Mouse (Mus musculus) neural tube, embryonic 13.5 days (tissue): ENCODE results near the gene Troap. TPM values are rescaled to one million over a fixed set of nuclear protein-coding genes. Genes with fewer than 3 reads are reported as not detected.
A peak's percentile ranks its signal among the peaks of the same experiment; 100 is the strongest.

Experiments
- ATAC-seq: fragments of 200-750 bp; cut with Nextera tagmentation; 2 replicates; pipeline ENCODE4 v1.8.0; 2017; ENCODE audit warnings: low read depth, mild to moderate bottlenecking, moderate TSS enrichment, moderate library complexity
- H3K27ac ChIP-seq: fragments of 300-500 bp; sonication (generic); replicated peaks from 2 replicates; pipeline ENCODE4 v1.5.1; 2015; ENCODE audit warnings: moderate library complexity, mild to moderate bottlenecking, inconsistent platforms
- H3K27me3 ChIP-seq: fragments of 300-500 bp; sonication (generic); 2 replicates; pipeline ENCODE4 v1.6.1; 2015; ENCODE audit warnings: mild to moderate bottlenecking, inconsistent platforms
- H3K36me3 ChIP-seq: fragments of 300-500 bp; sonication (generic); 2 replicates; pipeline ENCODE4 v1.6.1; 2015; ENCODE audit warnings: mild to moderate bottlenecking, inconsistent platforms
- H3K4me1 ChIP-seq: fragments of 300-500 bp; sonication (generic); replicated peaks from 2 replicates; pipeline ENCODE4 v1.6.1; 2015; ENCODE audit warnings: inconsistent platforms
- H3K4me2 ChIP-seq: fragments of 300-500 bp; sonication (generic); 2 replicates; pipeline ENCODE4 v1.6.1; 2015; ENCODE audit warnings: inconsistent platforms, mild to moderate bottlenecking, moderate library complexity
- H3K4me3 ChIP-seq: fragments of 300-500 bp; sonication (generic); 2 replicates; pipeline ENCODE4 v1.5.1; 2015; ENCODE audit warnings: mild to moderate bottlenecking, inconsistent platforms
- H3K9ac ChIP-seq: fragments of 300-500 bp; sonication (generic); 2 replicates; pipeline ENCODE4 v1.6.1; 2015; ENCODE audit warnings: moderate library complexity, mild to moderate bottlenecking, inconsistent platforms
- H3K9me3 ChIP-seq: fragments of 300-500 bp; sonication (generic); 2 replicates; pipeline ENCODE4 v1.6.1; 2016; ENCODE audit warnings: inconsistent platforms
- WGBS: fragments of 180-500 bp; shearing (Covaris S2); methylation state at CpG from one replicate; pipeline ENCODE4 v1.1.7; 2015; 5-methylcytosine and 5-hydroxymethylcytosine counted together
- polyA plus RNA-seq: library from polyadenylated mRNA; unstranded; fragments of >200 nt; fragmentation: Nextera tagmentation; extraction: Ambion mirVana; gene quantifications from 2 replicates; pipeline ENCODE4 v1.2.1, GENCODE M21; 2015

Gene Troap
- polyA plus RNA-seq, 1 experiment from 2014 or later: 6.3 TPM

GRCm38 (mm10) chr15:99079804-99080203 is 5.4 kb downstream of the Troap start:
- Histone ChIP-seq H3K4me2 (no peak overlapping the region), H3K9ac (no peak overlapping the region), H3K27me3 (peaks cover 18% of the 10 kb centered on the region), H3K4me3 (no peak overlapping the region), H3K27ac (no peak overlapping the region), H3K9me3 (no peaks in the 10 kb centered on the region), H3K4me1 (peaks cover 11% of the 10 kb centered on the region), H3K36me3 (no peaks in the 10 kb centered on the region)
- 85% methylated on average over 3 of the region's 3 CpGs for WGBS
- ATAC-seq: no peak

- peaks cover 44% of the 10 kb centered on the region for H3K27me3 ChIP-seq
- no peaks in the 10 kb centered on the region for H3K9me3 ChIP-seq
- WGBS: 93% methylated on average over 12 of the region's 12 CpGs
- H3K4me2 ChIP-seq: no peak overlapping the region
- H3K9ac ChIP-seq: no peak overlapping the region
- ATAC-seq: no peak
- no peak overlapping the region for H3K4me3 ChIP-seq
- no peaks in the 10 kb centered on the region for H3K4me1 ChIP-seq
- no peak overlapping the region for H3K27ac ChIP-seq
- no peaks in the 10 kb centered on the region for H3K36me3 ChIP-seq
These were observed 7.9 kb downstream of the Troap start for GRCm38 (mm10) chr15:99082322-99082721.

- Histone ChIP-seq H3K4me2 (no peak overlapping the region), H3K36me3 (no peaks in the 10 kb centered on the region), H3K4me1 (peaks cover 2% of the 10 kb centered on the region; the same call in 1 of the 2 replicates), H3K27me3 (peaks cover 49% of the 10 kb centered on the region), H3K9ac (no peak overlapping the region), H3K4me3 (no peak overlapping the region), H3K9me3 (no peaks in the 10 kb centered on the region), H3K27ac (no peak overlapping the region)
- 91% methylated on average over 16 of the region's 16 CpGs for WGBS
- ATAC-seq: no peak
These were observed 8.5 kb downstream of the Troap start for GRCm38 (mm10) chr15:99082840-99083239.

DNA sequence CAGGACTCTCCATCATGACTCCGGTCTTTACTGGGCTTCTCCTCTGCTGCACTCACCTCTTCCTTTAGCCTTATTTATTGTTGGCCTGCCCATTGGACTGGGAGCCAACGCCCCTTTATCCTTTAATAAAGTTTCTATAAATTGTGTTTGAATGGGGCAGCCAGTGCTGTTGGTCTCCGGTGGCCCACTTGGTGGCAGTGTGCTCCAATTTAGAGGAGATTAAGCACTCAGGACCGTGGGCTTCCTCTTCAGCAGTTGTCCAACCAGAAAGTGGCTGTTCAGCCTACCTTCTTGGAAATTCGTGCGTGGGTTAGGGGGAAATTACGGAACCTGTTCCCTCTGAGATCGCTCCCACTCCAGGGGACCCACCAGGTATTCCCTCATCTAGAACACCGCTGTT is 8.9 kb downstream of the Troap start:
- Histone ChIP-seq H3K4me1 (peaks cover 6% of the 10 kb centered on the region), H3K9ac (no peak overlapping the region), H3K36me3 (no peaks in the 10 kb centered on the region), H3K9me3 (no peaks in the 10 kb centered on the region), H3K4me2 (no peak overlapping the region), H3K4me3 (no peak overlapping the region), H3K27ac (no peak overlapping the region), H3K27me3 (peaks cover 53% of the 10 kb centered on the region)
- 70% methylated on average over 9 of the region's 9 CpGs for WGBS
- no peak for ATAC-seq

GRCm38 (mm10) chr15:99083867-99084557 is 9.6 kb downstream of the Troap start:
- Histone ChIP-seq H3K4me1 (peaks cover 14% of the 10 kb centered on the region), H3K27me3 (peaks cover 60% of the 10 kb centered on the region), H3K9me3 (no peaks in the 10 kb centered on the region), H3K4me2 (no peak overlapping the region), H3K36me3 (no peaks in the 10 kb centered on the region), H3K4me3 (no peak overlapping the region), H3K27ac (no peak overlapping the region), H3K9ac (no peak overlapping the region)
- WGBS: 10% methylated on average over 11 of the region's 11 CpGs
- no peak for ATAC-seq

GRCm38 (mm10) chr15:99084618-99085017 is 10.2 kb downstream of the Troap start:
- WGBS: 9% methylated on average over 19 of the region's 19 CpGs
- Histone ChIP-seq H3K27me3 (peaks cover 67% of the 10 kb centered on the region), H3K36me3 (no peaks in the 10 kb centered on the region), H3K4me1 (peaks cover 19% of the 10 kb centered on the region), H3K4me2 (no peak overlapping the region), H3K27ac (no peak overlapping the region), H3K4me3 (no peak overlapping the region), H3K9me3 (no peaks in the 10 kb centered on the region), H3K9ac (no peak overlapping the region)
- no peak for ATAC-seq

GRCm38 (mm10) chr15:99085997-99086396 is 11.6 kb downstream of the Troap start:
- Histone ChIP-seq H3K9me3 (no peaks in the 10 kb centered on the region), H3K36me3 (no peaks in the 10 kb centered on the region), H3K4me2 (no peak overlapping the region), H3K27ac (no peak overlapping the region), H3K27me3 (peaks cover 80% of the 10 kb centered on the region), H3K4me3 (no peak overlapping the region), H3K4me1 (peaks cover 26% of the 10 kb centered on the region), H3K9ac (no peak overlapping the region)
- 66% methylated on average over 4 of the region's 4 CpGs for WGBS
- no peak for ATAC-seq

GRCm38 (mm10) chr15:99087253-99088075 is 13.1 kb downstream of the Troap start, which contains the start of gene C1ql4:
TSS of gene C1ql4 (minus strand) at chr15:99087817.
- Histone ChIP-seq H3K4me2 (peak within 1 kb of the TSS; percentile 49), H3K4me1 (peaks cover 32% of the 10 kb centered on the region), H3K9me3 (no peaks in the 10 kb centered on the region), H3K36me3 (no peaks in the 10 kb centered on the region), H3K27ac (no peak within 1 kb of the TSS), H3K27me3 (peaks cover 94% of the 10 kb centered on the region), H3K9ac (peak within 1 kb of the TSS; percentile 38; the same call in 1 of the 2 replicates), H3K4me3 (peak within 1 kb of the TSS; percentile 27)
- no peak for ATAC-seq
- 6% methylated on average over 56 of the region's 60 CpGs for WGBS

DNA sequence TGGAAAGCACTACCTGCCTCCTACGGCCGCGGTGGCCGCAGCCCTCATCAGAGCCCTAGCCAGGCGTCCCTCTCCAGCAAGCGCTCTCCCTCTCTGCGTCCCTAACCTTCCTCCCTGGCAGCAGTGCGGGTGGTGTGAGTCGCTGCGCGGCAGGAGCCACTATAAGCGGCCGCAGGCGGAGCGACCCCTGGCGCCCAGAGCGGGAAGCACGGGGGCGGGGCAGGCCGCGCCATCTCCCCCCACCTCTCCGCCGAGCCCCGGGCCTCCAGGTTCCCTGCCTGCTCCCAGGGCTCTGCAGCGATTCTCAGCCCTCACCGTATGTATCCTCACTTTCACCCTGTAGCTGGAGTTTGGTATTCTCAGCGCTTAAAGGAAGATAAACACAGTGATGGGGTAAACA is 13.9 kb downstream of the Troap start:
- H3K9ac ChIP-seq: peak overlapping the region; percentile 38; the same call in 1 of the 2 replicates
- H3K27me3 ChIP-seq: peaks cover 99% of the 10 kb centered on the region
- no peak overlapping the region for H3K27ac ChIP-seq
- WGBS: under 1% methylated on average over 27 of the region's 27 CpGs
- ATAC-seq: peak; percentile 54
- no peaks in the 10 kb centered on the region for H3K36me3 ChIP-seq
- peak overlapping the region; percentile 49 for H3K4me2 ChIP-seq
- H3K4me1 ChIP-seq: peaks cover 39% of the 10 kb centered on the region
- H3K9me3 ChIP-seq: no peaks in the 10 kb centered on the region
- H3K4me3 ChIP-seq: peak overlapping the region; percentile 27

- no peak overlapping the region for H3K9ac ChIP-seq
- H3K9me3 ChIP-seq: no peaks in the 10 kb centered on the region
- peak overlapping the region; percentile 49 for H3K4me2 ChIP-seq
- H3K4me1 ChIP-seq: peaks cover 46% of the 10 kb centered on the region
- peaks cover 93% of the 10 kb centered on the region for H3K27me3 ChIP-seq
- no peak overlapping the region for H3K4me3 ChIP-seq
- ATAC-seq: no peak
- 7% methylated on average over 14 of the region's 14 CpGs for WGBS
- H3K27ac ChIP-seq: no peak overlapping the region
- H3K36me3 ChIP-seq: no peaks in the 10 kb centered on the region
These were observed 14.7 kb downstream of the Troap start for GRCm38 (mm10) chr15:99089069-99089468.

GRCm38 (mm10) chr15:99092870-99093269 is 18.5 kb downstream of the Troap start, which contains the start of gene Dnajc22:
TSS of gene Dnajc22 (plus strand) at chr15:99093170.
- Histone ChIP-seq H3K27me3 (peaks cover 89% of the 10 kb centered on the region), H3K9me3 (no peaks in the 10 kb centered on the region), H3K36me3 (no peaks in the 10 kb centered on the region), H3K4me2 (peak within 1 kb of the TSS; percentile 82), H3K9ac (peak within 1 kb of the TSS; percentile 71), H3K4me3 (peak within 1 kb of the TSS; percentile 43), H3K4me1 (peaks cover 77% of the 10 kb centered on the region), H3K27ac (peak within 1 kb of the TSS; percentile 74)
- 27% methylated on average over 8 of the region's 8 CpGs for WGBS
- ATAC-seq: no peak
